Mouse (Mus musculus) splenic B cell, adult 2 months (primary cell): ENCODE results near the gene Metrn.

ENCODE experiments used
- DNase-seq: peaks from one replicate; pipeline ENCODE4 v3.0.0-alpha.2; 2011; ENCODE audit warnings: low read depth, low spot score
- H3K27me3 ChIP-seq: 2 replicates; pipeline ENCODE4 v1.6.1; 2012; ENCODE audit warnings: mild to moderate bottlenecking, low read length, moderate library complexity, mixed read lengths; ENCODE audit not compliant: control insufficient read depth, poor library complexity, insufficient read depth, severe bottlenecking
- H3K36me3 ChIP-seq: 2 replicates; pipeline ENCODE4 v1.6.1; 2012; ENCODE audit warnings: mild to moderate bottlenecking, low read length, moderate library complexity, mixed read lengths; ENCODE audit not compliant: control insufficient read depth, poor library complexity, insufficient read depth, severe bottlenecking

Metrn gene

GRCm38 (mm10) chr17:25834595-25835222, 37.8 kb upstream of the Metrn start:
- no peak for DNase-seq
- Histone ChIP-seq H3K27me3 (no peaks in the 10 kb centered on the region), H3K36me3 (peaks cover 8% of the 10 kb centered on the region; the same call in 1 of the 2 replicates)

- DNase-seq, result no peak
- H3K27me3 ChIP-seq, result no peaks in the 10 kb centered on the region
- H3K36me3 ChIP-seq, result peaks cover 6% of the 10 kb centered on the region; the same call in 1 of the 2 replicates
Observed at GRCm38 (mm10) chr17:25833961-25834594, 37.1 kb upstream of the Metrn start.

GRCm38 (mm10) chr17:25833291-25833663, 36.3 kb upstream of the Metrn start, which contains the start of gene Stub1:
Gene Stub1 (minus strand): TSS chr17:25833404.
- Histone ChIP-seq H3K27me3 (no peaks in the 10 kb centered on the region), H3K36me3 (peaks cover 6% of the 10 kb centered on the region; the same call in 1 of the 2 replicates)
- no peak for DNase-seq

- H3K27me3 ChIP-seq, result no peaks in the 10 kb centered on the region
- peak; percentile 99 for DNase-seq
- peaks cover 6% of the 10 kb centered on the region; the same call in 1 of the 2 replicates for H3K36me3 ChIP-seq
Observed at GRCm38 (mm10) chr17:25832436-25833290, 35.7 kb upstream of the Metrn start.

- DNase-seq, result no peak
- H3K36me3 ChIP-seq, result peaks cover 6% of the 10 kb centered on the region; the same call in 1 of the 2 replicates
Observed at GRCm38 (mm10) chr17:25831451-25832281, 34.7 kb upstream of the Metrn start.

GRCm38 (mm10) chr17:25830806-25831431, 34.0 kb upstream of the Metrn start:
- Histone ChIP-seq H3K36me3 (peaks cover 6% of the 10 kb centered on the region; the same call in 1 of the 2 replicates), H3K27me3 (no peaks in the 10 kb centered on the region)
- no peak for DNase-seq

More at GRCm38 (mm10) chr17:25831451-25832281, 34.7 kb upstream of the Metrn start:
- no peaks in the 10 kb centered on the region for H3K27me3 ChIP-seq

- peaks cover 6% of the 10 kb centered on the region; the same call in 1 of the 2 replicates for H3K36me3 ChIP-seq
- no peak for DNase-seq
- no peaks in the 10 kb centered on the region for H3K27me3 ChIP-seq
Observed at GRCm38 (mm10) chr17:25830200-25830753, 33.3 kb upstream of the Metrn start.

GRCm38 (mm10) chr17:25829558-25830017, 32.7 kb upstream of the Metrn start:
- Histone ChIP-seq H3K27me3 (no peaks in the 10 kb centered on the region), H3K36me3 (peaks cover 6% of the 10 kb centered on the region; the same call in 1 of the 2 replicates)
- DNase-seq, result no peak

GRCm38 (mm10) chr17:25828712-25829557, 32.0 kb upstream of the Metrn start, which contains the start of gene Jmjd8:
Gene Jmjd8 (plus strand): TSS chr17:25828867.
- peak; percentile 79 for DNase-seq
- Histone ChIP-seq H3K36me3 (peaks cover 6% of the 10 kb centered on the region; the same call in 1 of the 2 replicates), H3K27me3 (no peaks in the 10 kb centered on the region)

- DNase-seq, result no peak
- Histone ChIP-seq H3K36me3 (peaks cover 6% of the 10 kb centered on the region; the same call in 1 of the 2 replicates), H3K27me3 (no peaks in the 10 kb centered on the region)
Observed at GRCm38 (mm10) chr17:25828223-25828594, 31.3 kb upstream of the Metrn start.

GRCm38 (mm10) chr17:25827546-25828222, 30.7 kb upstream of the Metrn start:
- H3K36me3 ChIP-seq, result peaks cover 6% of the 10 kb centered on the region; the same call in 1 of the 2 replicates
- H3K27me3 ChIP-seq, result no peaks in the 10 kb centered on the region
- DNase-seq, result no peak

GRCm38 (mm10) chr17:25827011-25827410, 30.1 kb upstream of the Metrn start:
- no peak for DNase-seq
- Histone ChIP-seq H3K36me3 (peaks cover 6% of the 10 kb centered on the region; the same call in 1 of the 2 replicates), H3K27me3 (no peaks in the 10 kb centered on the region)
